Mouse (Mus musculus) kidney, adult 2 months (tissue): Measurements from ENCODE around the gene Mb21d2.

ENCODE experiments used
- CTCF ChIP-seq: fragments of 200-500 bp; conservative IDR thresholded peaks from 2 replicates; pipeline ENCODE4 v1.5.1; 2011; ENCODE audit warnings: low read depth, mild to moderate bottlenecking, control low read depth, low read length, moderate library complexity, mixed read lengths; ENCODE audit not compliant: insufficient read depth, insufficient read length
- POLR2A ChIP-seq: fragments of 200-500 bp; IDR thresholded peaks from one replicate; pipeline ENCODE4 v1.6.1; 2011; ENCODE audit warnings: low read depth, low read length, control low read depth

- TF ChIP-seq CTCF (no peak), POLR2A (no peak)
Measured at GRCm38 (mm10) chr16:28914709-28915108, 14.8 kb downstream of the Mb21d2 start.
